Mouse (Mus musculus): Measurements from ENCODE around the gene Abcg4. TPM values are rescaled to one million over a fixed set of nuclear protein-coding genes. Genes with fewer than 3 reads are reported as not detected.

The Abcg4 gene
- polyA plus RNA-seq (2015; fragmentation: Nextera tagmentation; extraction: Ambion mirVana), result 0.38 and 0.58 TPM in 2 replicates

DNA sequence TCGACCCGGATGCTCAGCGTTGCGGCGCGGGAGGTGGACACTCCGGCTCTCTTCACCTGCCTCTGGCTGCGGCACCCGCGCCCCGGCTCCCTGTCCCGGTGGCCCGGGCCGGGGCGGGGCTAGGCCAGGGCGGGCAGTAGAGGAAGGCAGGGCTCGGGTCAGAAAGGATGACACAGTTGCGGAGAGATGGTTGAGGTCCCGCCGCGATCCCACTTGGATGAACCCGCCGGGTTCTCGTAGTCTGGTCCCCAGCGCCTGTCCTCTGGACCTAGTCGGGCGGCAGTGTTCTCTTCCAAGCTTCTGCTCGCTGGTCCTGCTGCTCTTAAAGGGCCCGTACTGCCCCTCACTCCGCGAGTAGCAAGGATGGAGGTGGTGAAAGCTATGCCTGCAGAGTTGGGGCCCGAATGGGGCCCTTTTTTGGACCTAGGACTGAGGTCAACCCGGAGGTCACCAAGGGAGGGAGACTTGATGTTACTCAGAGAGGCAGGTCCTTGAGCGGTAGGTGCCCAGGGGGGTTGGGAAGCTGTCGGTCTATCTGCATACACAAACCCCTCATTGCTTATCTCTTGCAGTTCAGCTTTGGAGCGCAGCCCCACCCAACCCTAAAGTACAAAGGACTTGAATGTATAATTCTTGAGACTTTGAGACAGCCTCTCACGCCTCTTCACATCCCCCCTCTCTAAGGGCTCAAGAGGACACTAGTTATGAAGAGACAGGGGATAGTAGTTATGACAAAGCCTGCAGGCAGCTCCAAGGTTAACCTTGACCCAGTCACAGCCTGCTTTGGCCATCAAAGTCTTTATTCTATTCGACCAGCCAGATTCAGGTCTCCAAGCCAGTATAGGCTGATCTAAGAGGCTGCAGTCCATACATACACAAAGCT, at the start of gene Abcg4:
Gene Abcg4, minus strand, starts transcription at position 540 of the 883 bp plus-strand sequence.

GRCm38 (mm10) chr9:44334396-44335330, 46.2 kb upstream of the Abcg4 start, which contains the start of gene H2afx:
Gene H2afx, plus strand, starts transcription at chr9:44334694.

DNA sequence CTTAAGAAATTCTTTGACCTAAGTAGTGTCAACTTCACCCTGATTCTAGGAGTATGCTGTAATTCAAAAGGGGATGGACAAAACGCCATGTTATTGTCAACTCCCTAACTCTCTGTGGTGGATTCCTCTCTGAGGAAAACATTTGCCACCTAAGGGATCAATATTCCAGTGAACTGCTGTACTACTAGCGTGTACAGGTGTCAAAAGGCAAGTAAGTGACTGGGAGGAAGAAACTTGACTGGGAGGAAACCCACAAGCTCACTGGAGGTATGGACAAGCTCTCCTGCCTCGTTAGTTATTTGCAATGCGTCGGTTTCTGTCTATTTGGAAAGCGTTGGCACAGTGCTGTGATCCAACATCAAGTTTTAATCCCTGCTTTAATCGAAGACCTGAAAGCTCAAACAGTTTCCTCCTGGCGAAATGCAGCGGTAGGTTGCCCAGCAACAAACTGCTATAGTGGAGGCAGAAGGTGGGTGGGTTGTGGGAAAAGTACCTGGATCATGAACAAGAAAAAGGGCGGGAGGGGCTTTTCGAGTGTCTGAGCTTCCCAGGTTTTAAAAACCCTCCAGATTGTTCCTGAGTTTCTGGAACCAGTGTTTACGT, 37.5 kb upstream of the Abcg4 start, which contains the start of gene Dpagt1:
Gene Dpagt1, plus strand, starts transcription at position 252 of the 603 bp plus-strand sequence.

DNA sequence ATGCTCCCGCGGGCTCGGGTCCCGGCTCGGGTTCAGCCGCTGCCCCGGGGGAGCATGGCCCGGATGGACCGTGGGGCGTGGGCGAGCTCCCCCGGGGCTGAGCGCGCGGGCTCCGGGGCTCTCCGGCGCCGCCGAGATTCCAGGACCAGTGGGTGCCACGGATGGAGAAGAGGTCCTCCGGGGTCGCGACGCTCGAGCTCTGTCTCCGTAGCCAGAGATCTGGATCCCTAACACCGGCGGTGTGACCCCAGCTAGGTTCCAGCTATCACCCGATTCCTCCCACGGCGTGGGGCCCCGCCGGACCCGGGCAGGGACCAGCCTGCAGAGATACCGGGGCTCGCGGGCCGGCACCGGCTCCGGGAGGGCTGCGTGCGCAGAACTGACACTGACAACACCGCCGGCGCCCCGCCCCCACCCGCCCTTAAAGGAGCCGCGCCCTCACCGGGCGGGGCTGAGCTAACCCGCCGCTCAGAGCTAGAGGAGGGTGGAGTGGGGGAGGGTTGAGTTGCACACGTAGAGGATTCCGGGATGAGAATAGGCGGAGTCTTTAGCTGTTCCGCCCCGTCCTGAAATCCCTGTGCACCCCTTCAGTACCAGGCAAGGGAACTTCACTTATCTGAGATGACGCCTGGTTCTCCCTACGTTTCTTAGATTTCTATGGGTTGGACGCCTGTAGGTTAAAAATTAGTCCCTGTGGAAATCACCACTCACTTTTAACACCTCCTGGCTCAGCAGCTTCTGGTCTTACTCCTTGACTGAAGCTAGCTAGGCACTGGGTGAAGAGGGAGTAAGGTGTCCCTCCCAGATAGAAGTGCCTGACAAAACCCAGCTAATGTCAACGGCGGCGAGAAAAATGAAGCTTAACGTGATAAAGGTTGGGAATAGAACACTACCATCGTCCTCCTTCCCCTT, 31.7 kb upstream of the Abcg4 start, which contains the start of gene C2cd2l:
Gene C2cd2l, minus strand, starts transcription at position 399 of the 912 bp plus-strand sequence.

GRCm38 (mm10) chr9:44305466-44306079, 17.2 kb upstream of the Abcg4 start, which contains the start of gene Hinfp:
Gene Hinfp, minus strand, starts transcription at chr9:44305671.

GRCm38 (mm10) chr9:44268432-44268831, 20.0 kb downstream of the Abcg4 start, which contains the start of gene Nlrx1:
Gene Nlrx1, minus strand, starts transcription at chr9:44268599.

GRCm38 (mm10) chr9:44251314-44251713, 37.1 kb downstream of the Abcg4 start, which contains the start of gene Pdzd3:
Gene Pdzd3, minus strand, starts transcription at chr9:44251471.

GRCm38 (mm10) chr9:44240399-44240798, 48.0 kb downstream of the Abcg4 start, which contains the start of gene Ccdc153:
Gene Ccdc153, plus strand, starts transcription at chr9:44240676.

GRCm38 (mm10) chr9:44233802-44234478, 54.5 kb downstream of the Abcg4 start, which contains the start of gene Cbl:
Gene Cbl, minus strand, starts transcription at chr9:44234049.

Small RNAs within 50 kb of the gene (microRNA-seq; reads per million reads assigned to microRNA genes)
- 0 reads per million in 2 experiments for gene Gm44335

Other genes with a start within 250 kb of the Abcg4 start
- gene Thy1, start 245.2 kb downstream of the Abcg4 start, polyA plus RNA-seq (2015; fragmentation: Nextera tagmentation; extraction: Ambion mirVana), result 4.5 and 5.8 TPM in 2 replicates
- 134 and 136 TPM in 2 replicates for gene Usp2, start 221.6 kb downstream of the Abcg4 start, polyA plus RNA-seq (2015; fragmentation: Nextera tagmentation; extraction: Ambion mirVana)
- gene Mfrp, start 186.9 kb downstream of the Abcg4 start, polyA plus RNA-seq (2015; fragmentation: Nextera tagmentation; extraction: Ambion mirVana), result not detected in 2 replicates
- gene C1qtnf5, start 181.4 kb downstream of the Abcg4 start, polyA plus RNA-seq (2015; fragmentation: Nextera tagmentation; extraction: Ambion mirVana), result 3.1 and 4.4 TPM in 2 replicates
- 0.21 TPM in 1 of 2 replicates, not detected in the other for gene Gm49380, start 175.1 kb downstream of the Abcg4 start, polyA plus RNA-seq (2015; fragmentation: Nextera tagmentation; extraction: Ambion mirVana)
- 15.9 and 18.6 TPM in 2 replicates for gene Rnf26, start 175.1 kb downstream of the Abcg4 start, polyA plus RNA-seq (2015; fragmentation: Nextera tagmentation; extraction: Ambion mirVana)
- gene Mcam, start 154.1 kb downstream of the Abcg4 start, polyA plus RNA-seq (2015; fragmentation: Nextera tagmentation; extraction: Ambion mirVana), result 42.7 and 51.8 TPM in 2 replicates
- gene Cbl, start 54.6 kb downstream of the Abcg4 start, polyA plus RNA-seq (2015; fragmentation: Nextera tagmentation; extraction: Ambion mirVana), result 4.2 and 5.2 TPM in 2 replicates
- gene Ccdc153, start 47.9 kb downstream of the Abcg4 start, polyA plus RNA-seq (2015; fragmentation: Nextera tagmentation; extraction: Ambion mirVana), result not detected in 2 replicates
- gene Pdzd3, start 37.1 kb downstream of the Abcg4 start, polyA plus RNA-seq (2015; fragmentation: Nextera tagmentation; extraction: Ambion mirVana), result not detected in 2 replicates
- gene Nlrx1, start 20.0 kb downstream of the Abcg4 start, polyA plus RNA-seq (2015; fragmentation: Nextera tagmentation; extraction: Ambion mirVana), result 10.4 and 10.9 TPM in 2 replicates
- gene Hinfp, start 17.1 kb upstream of the Abcg4 start, polyA plus RNA-seq (2015; fragmentation: Nextera tagmentation; extraction: Ambion mirVana), result 7.5 and 7.7 TPM in 2 replicates
- 3.5 and 6.5 TPM in 2 replicates for gene C2cd2l, start 31.7 kb upstream of the Abcg4 start, polyA plus RNA-seq (2015; fragmentation: Nextera tagmentation; extraction: Ambion mirVana)
- gene Dpagt1, start 37.4 kb upstream of the Abcg4 start, polyA plus RNA-seq (2015; fragmentation: Nextera tagmentation; extraction: Ambion mirVana), result 19.2 and 20.1 TPM in 2 replicates
- gene H2afx, start 46.1 kb upstream of the Abcg4 start, polyA plus RNA-seq (2015; fragmentation: Nextera tagmentation; extraction: Ambion mirVana), result 55.3 and 61.5 TPM in 2 replicates
- 44.7 and 48.8 TPM in 2 replicates for gene Hmbs, start 55.6 kb upstream of the Abcg4 start, polyA plus RNA-seq (2015; fragmentation: Nextera tagmentation; extraction: Ambion mirVana)
- 17.4 and 18.7 TPM in 2 replicates for gene Vps11, start 73.1 kb upstream of the Abcg4 start, polyA plus RNA-seq (2015; fragmentation: Nextera tagmentation; extraction: Ambion mirVana)
- 5.4 and 5.8 TPM in 2 replicates for gene Hyou1, start 90.9 kb upstream of the Abcg4 start, polyA plus RNA-seq (2015; fragmentation: Nextera tagmentation; extraction: Ambion mirVana)
- gene Slc37a4, start 108.2 kb upstream of the Abcg4 start, polyA plus RNA-seq (2015; fragmentation: Nextera tagmentation; extraction: Ambion mirVana), result 57.2 and 57.6 TPM in 2 replicates
- gene Rps25, start 118.5 kb upstream of the Abcg4 start, polyA plus RNA-seq (2015; fragmentation: Nextera tagmentation; extraction: Ambion mirVana), result 1,824 and 1,924 TPM in 2 replicates
- gene Trappc4, start 119.0 kb upstream of the Abcg4 start, polyA plus RNA-seq (2015; fragmentation: Nextera tagmentation; extraction: Ambion mirVana), result 70.1 and 75.2 TPM in 2 replicates
- 14.7 and 17.9 TPM in 2 replicates for gene Ccdc84, start 130.0 kb upstream of the Abcg4 start, polyA plus RNA-seq (2015; fragmentation: Nextera tagmentation; extraction: Ambion mirVana)
- not detected in 2 replicates for gene Foxr1, start 152.5 kb upstream of the Abcg4 start, polyA plus RNA-seq (2015; fragmentation: Nextera tagmentation; extraction: Ambion mirVana)
- gene Upk2, start 166.4 kb upstream of the Abcg4 start, polyA plus RNA-seq (2015; fragmentation: Nextera tagmentation; extraction: Ambion mirVana), result 0.16 and 0.22 TPM in 2 replicates
- gene Bcl9l, start 194.2 kb upstream of the Abcg4 start, polyA plus RNA-seq (2015; fragmentation: Nextera tagmentation; extraction: Ambion mirVana), result 13.3 and 14.9 TPM in 2 replicates

Measured in skeletal muscle tissue, postnatal 0 days (tissue).